Mouse (Mus musculus) limb, embryonic 15.5 days (tissue): Measurements from ENCODE around the gene Fam111a. TPM values are rescaled to one million over a fixed set of nuclear protein-coding genes. Genes with fewer than 3 reads are reported as not detected.

Source experiments
- ATAC-seq: fragments of 200-750 bp; cut with Nextera tagmentation; 2 replicates; pipeline ENCODE4 v1.8.0; 2017; ENCODE audit warnings: low read depth, moderate TSS enrichment; ENCODE audit not compliant: insufficient number of reproducible peaks, low FRiP score, low TSS enrichment
- H3K27ac ChIP-seq: fragments of 300-500 bp; sonication (generic); 2 replicates; pipeline ENCODE4 v1.5.1; 2015; ENCODE audit warnings: moderate library complexity, mild to moderate bottlenecking, inconsistent platforms
- H3K27me3 ChIP-seq: fragments of 300-500 bp; sonication (generic); 2 replicates; pipeline ENCODE4 v1.6.1; 2015; ENCODE audit warnings: inconsistent platforms
- H3K36me3 ChIP-seq: fragments of 300-500 bp; sonication (generic); 2 replicates; pipeline ENCODE4 v1.6.1; 2015; ENCODE audit warnings: inconsistent platforms
- H3K4me1 ChIP-seq: fragments of 300-500 bp; sonication (generic); 2 replicates; pipeline ENCODE4 v1.6.1; 2015; ENCODE audit warnings: inconsistent platforms
- H3K4me2 ChIP-seq: fragments of 300-500 bp; sonication (generic); 2 replicates; pipeline ENCODE4 v1.6.1; 2015; ENCODE audit warnings: mild to moderate bottlenecking, inconsistent platforms
- H3K4me3 ChIP-seq: fragments of 300-500 bp; sonication (generic); 2 replicates; pipeline ENCODE4 v1.5.1; 2015; ENCODE audit warnings: mild to moderate bottlenecking, inconsistent platforms
- H3K9ac ChIP-seq: fragments of 300-500 bp; sonication (generic); 2 replicates; pipeline ENCODE4 v1.6.1; 2015; ENCODE audit warnings: inconsistent platforms
- H3K9me3 ChIP-seq: fragments of 300-500 bp; sonication (generic); 2 replicates; pipeline ENCODE4 v1.6.1; 2016; ENCODE audit warnings: inconsistent platforms
- WGBS: fragments of 180-500 bp; shearing (Covaris S2); methylation state at CpG from one replicate; pipeline ENCODE4 v1.1.7; 2015; 5-methylcytosine and 5-hydroxymethylcytosine counted together
- polyA plus RNA-seq: library from polyadenylated mRNA; unstranded; fragments of >200 nt; fragmentation: Nextera tagmentation; extraction: Ambion mirVana; gene quantifications from 2 replicates; pipeline ENCODE4 v1.2.1, GENCODE M21; 2015

The Fam111a gene
- polyA plus RNA-seq, 1 experiment from 2014 or later: 24.0 TPM

DNA sequence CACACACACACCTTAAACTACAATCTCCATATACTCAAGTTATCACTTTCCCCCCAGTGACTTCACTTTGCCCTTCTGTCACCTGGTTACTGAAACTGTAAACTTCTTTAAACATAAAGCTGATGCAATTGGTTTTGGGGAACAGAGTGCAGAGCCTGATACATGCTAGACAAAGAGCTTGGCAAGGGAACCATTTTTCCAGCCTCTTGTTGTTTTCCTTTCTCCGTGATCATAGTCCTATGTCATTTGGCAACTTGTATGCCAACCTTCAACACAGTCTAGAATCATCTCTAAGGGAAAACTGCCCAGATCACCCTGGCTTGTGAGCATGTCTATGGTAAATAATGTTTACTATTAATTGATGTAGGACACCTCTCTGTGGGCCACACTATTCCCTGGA lies 92.5 kb downstream of the Fam111a start:
- Histone ChIP-seq H3K9me3 (no peaks in the 10 kb centered on the region), H3K9ac (no peak overlapping the region), H3K27me3 (no peaks in the 10 kb centered on the region), H3K4me3 (no peak overlapping the region), H3K4me2 (no peak overlapping the region), H3K27ac (no peak overlapping the region), H3K36me3 (no peaks in the 10 kb centered on the region), H3K4me1 (no peaks in the 10 kb centered on the region)
- 90% methylated on average over 1 of the region's 1 CpGs for WGBS
- ATAC-seq: no peak

Other genes with a start within 250 kb of the Fam111a start
- not detected in 2 replicates for gene Olfr1436, start 246.6 kb upstream of the Fam111a start, polyA plus RNA-seq
- gene Olfr1437, start 220.6 kb upstream of the Fam111a start, polyA plus RNA-seq: not detected in 2 replicates
- not detected in 2 replicates for gene Olfr1438-ps1, start 209.8 kb upstream of the Fam111a start, polyA plus RNA-seq
- gene Olfr1440, start 158.5 kb upstream of the Fam111a start, polyA plus RNA-seq: not detected in 2 replicates
- gene Olfr1441, start 128.3 kb upstream of the Fam111a start, polyA plus RNA-seq: not detected in 2 replicates
- gene Pfpl, start 117.8 kb upstream of the Fam111a start, polyA plus RNA-seq: not detected in 2 replicates
- gene Mpeg1, start 85.0 kb upstream of the Fam111a start, polyA plus RNA-seq: 0.47 and 0.54 TPM in 2 replicates
- gene Dtx4, start 44.3 kb upstream of the Fam111a start, polyA plus RNA-seq: 7.7 and 8.0 TPM in 2 replicates
- 0.10 TPM in 1 of 2 replicates, not detected in the other for gene Gm4952, start 54.2 kb downstream of the Fam111a start, polyA plus RNA-seq
- not detected in 2 replicates for gene Glyat, start 87.6 kb downstream of the Fam111a start, polyA plus RNA-seq
- not detected in 2 replicates for gene Olfr1442, start 124.7 kb downstream of the Fam111a start, polyA plus RNA-seq
- not detected in 2 replicates for gene Olfr1443, start 132.4 kb downstream of the Fam111a start, polyA plus RNA-seq
- not detected in 2 replicates for gene Keg1, start 150.0 kb downstream of the Fam111a start, polyA plus RNA-seq
- gene Cntf, start 219.9 kb downstream of the Fam111a start, polyA plus RNA-seq: 0.48 and 0.87 TPM in 2 replicates